Mouse (Mus musculus) spleen, postnatal 10 days (tissue): ENCODE data around the gene Clec3b.

Experiments
- DNase-seq, 2 experiments: peaks; one replicate each; pipeline ENCODE4 v3.0.0; 2021 to 2022; ENCODE audit warnings: low spot score in 2 of 2

Gene Clec3b

GRCm38 (mm10) chr9:123150241-123151020, at the start of gene Clec3b:
TSS of gene Clec3b (plus strand) at chr9:123150946.
- DNase-seq = no peak

- DNase-seq = no peak
These were observed 47.3 kb upstream of the Clec3b start for GRCm38 (mm10) chr9:123103425-123103824.

DNA sequence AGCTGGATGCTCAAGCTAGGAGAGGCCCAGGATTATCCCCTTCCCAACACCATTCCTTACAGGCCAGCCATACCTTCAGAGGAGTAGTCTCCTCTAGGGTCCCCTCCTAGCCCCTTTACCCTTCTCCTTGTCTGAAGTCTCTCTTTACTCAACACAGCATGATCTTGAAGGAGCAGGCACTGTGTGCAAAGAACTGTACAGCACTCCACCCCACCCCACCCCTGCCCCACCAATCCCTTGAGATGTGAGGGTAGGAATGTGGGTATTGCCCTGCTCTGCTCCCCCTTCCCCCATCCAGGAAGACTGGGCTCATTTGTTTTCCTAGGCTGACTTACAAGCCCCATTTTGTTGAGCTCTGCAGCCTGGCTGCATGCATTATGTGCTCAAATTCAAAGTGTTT, 46.4 kb upstream of the Clec3b start:
- no peak for DNase-seq

DNA sequence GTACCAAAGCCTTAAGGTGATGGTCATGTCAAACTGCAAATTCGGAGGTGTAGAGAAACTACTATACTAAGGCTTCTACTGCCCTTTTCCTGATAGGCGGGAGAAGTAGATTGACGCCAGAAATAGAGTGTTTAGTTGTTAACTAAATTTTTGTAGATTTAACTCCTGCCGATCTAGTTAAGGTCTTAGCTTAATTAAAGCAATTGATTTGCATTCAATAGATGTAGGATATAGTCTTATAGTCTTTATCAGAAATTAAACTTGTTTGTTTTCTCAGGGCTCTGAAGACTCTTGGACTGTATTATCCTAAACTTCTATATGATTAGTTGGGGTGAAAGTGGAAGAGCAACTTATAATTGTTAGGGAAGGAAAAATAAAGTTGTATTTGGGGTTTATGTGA, 43.6 kb upstream of the Clec3b start:
- no peak for DNase-seq

GRCm38 (mm10) chr9:123109188-123109587, 41.6 kb upstream of the Clec3b start:
- no peak for DNase-seq

DNA sequence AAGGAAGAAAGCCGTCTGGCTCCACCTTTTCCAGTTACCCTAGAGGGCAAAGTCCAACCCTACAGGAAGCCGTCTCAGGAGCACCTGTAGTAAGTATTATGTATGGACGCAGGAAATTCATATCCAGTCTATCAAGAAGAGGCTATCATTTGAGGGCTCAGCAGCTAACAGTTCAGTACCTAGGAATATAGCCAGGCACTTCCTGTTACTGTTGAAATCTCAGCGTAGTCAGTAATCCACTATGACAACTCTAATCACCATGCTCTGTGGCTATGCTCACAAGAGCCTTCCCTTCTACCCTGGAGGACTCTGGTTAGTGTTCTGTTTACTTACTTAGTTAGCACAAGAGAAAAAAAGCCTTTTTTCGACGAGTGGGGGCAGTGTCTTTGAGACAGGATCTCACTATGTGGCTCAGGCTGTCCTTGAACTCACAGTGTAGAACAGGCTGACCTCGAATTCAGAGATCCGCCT, 39.0 kb upstream of the Clec3b start:
- DNase-seq = peak in 1 of 2 experiments; percentile 21

DNA sequence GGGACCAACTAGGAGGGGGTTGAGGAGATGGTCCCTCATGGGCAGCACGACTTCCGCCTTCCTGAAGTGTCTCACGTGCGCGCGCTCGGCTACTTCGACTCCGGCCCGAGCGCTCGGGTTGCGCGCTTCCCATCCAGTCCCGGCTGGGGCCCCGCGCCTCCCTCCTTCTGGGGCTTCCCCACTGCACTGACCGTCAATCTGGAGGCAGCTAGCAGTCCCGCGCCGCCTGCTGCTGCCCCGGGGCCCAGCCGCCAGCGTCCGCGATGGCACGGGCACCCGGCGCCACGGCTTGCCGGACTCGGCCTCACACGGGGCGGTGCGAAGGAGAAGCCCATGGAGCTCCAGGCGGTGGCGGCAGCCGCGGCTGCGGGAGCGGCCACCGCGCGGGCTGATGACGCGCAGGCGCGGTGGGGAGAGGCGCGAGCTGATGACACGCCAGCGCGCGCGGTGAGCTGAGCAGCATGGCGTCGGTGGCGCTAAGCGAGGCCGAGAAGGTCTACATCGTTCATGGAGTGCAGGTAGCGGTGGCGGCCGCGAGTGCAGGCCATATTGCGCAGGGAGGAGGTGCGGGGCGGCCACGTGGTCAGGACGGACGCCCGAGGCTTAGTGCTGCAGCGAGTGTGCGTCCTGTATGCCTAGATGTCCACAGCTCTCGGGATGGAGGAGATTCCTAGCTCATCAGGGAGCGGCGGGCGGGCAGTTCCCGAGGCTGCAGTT, 37.8 kb upstream of the Clec3b start, which contains the start of the genes Zdhhc3 and Exosc7:
TSS of gene Zdhhc3 (minus strand) at position 401 of the 717 bp plus-strand sequence.
TSS of gene Exosc7 (plus strand) at position 411 of the 717 bp plus-strand sequence.
- peak; percentile 87 to 90 for DNase-seq

DNA sequence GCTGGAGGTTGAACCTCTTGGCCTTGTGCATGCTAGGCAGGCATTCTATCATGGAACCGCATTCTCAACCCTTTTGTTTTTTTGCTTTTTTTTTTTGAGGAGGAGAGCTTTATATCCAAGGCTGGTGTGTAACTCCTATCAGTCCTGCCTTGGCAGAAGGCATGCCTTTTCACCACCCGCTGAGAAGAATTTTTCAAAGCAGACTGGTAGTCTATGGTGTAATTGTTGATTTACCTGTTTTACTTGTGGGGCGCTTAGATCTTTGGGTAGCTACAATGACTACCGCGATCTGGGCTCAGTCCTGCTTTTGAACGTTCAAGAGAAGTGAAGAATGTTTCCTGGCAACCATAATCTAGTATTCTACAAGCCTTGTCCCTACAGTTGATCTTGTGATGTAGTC, 36.8 kb upstream of the Clec3b start:
- no peak for DNase-seq

DNA sequence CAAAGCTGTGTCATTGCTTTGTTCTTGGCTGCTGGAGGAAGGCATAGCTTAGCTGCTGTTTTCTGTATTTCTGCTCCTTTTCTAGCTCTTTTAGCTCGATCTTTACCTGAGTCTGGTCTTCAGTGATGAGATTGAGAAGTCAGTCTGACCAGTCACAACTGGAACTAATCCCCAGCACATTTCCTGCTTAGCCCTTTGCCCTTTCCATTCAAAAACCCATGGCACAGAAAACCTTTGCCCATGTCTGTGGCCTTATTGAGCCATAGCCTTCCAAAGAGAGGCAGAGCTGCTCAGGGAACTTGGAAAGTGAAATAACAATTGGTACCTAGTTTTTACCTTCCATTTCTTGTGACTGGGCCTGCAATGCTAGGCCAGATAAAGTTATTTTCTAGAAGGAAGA, 35.2 kb upstream of the Clec3b start:
- DNase-seq = no peak

- DNase-seq = no peak
These were observed 27.7 kb upstream of the Clec3b start for GRCm38 (mm10) chr9:123123017-123123416.

DNA sequence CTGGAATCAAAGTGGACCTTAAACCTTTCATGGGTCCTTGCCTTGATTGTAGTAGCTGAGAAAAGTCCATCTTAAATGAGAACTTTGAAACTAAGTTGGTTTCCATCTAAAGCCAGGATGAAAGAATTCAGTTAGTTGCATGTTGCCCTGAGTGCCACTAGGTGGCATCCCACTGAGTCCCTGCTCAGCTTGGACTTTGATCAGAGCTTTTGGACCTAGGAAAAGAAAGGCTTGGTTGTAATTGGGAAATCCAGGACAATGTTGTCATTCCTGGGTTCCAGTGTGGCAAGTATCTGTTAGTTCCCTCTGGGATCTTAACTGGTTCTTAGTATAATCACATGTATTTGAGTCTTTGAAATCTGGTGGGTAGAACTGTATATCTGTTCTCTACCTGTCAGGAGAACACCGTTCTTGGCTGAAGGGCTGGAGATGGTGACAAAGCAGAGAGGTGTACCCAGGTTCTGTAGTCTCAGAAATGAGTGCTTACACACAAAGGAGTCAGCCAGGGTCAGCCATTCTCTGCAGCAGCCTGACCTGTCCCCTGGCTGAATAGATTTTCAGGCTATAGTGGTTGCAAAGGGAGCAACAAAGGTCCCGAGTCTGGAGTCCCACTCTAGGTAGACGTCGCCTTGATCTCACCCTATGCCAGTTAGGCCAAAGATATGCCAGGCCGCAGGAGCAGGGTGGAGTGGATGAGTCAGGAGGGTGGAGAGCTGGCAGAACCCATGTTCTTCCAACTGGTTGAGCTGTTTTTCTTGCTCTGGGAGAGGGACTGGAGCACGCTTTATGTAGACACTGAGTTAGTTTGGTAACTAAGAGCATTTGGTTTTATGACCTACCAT, 27.0 kb upstream of the Clec3b start:
- peak in 1 of 2 experiments; percentile 32 for DNase-seq

DNA sequence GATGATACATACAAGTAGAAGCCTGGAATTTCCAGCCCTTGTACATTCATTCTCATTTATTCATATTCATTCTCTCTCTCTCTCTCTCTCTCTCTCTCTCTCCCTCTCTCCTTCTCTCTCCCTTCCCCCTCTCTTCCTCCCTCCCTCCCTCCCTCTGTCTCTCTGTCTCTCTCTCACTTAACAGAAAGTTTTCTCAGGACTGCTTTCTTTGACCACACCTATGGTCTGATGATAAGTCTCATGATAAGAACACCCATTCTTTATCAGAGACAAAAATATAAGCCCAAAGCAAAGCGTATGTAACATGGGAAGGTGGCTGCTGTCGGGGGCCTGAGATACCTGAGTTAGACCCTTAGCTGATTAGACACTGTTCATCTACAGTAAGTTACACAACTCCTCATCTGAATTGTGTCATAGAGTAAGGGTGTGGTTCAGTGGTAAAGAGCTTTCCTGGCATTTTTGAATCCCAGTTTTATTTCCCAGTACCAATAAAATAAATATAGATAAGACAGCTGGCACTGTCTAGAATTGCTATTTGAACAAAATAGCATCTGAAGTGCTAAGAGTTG, 26.2 kb upstream of the Clec3b start:
- no peak for DNase-seq

GRCm38 (mm10) chr9:123127663-123128062, 23.1 kb upstream of the Clec3b start:
- no peak for DNase-seq

GRCm38 (mm10) chr9:123132994-123133393, 17.8 kb upstream of the Clec3b start:
- DNase-seq = no peak

- no peak for DNase-seq
These were observed 13.6 kb upstream of the Clec3b start for GRCm38 (mm10) chr9:123136953-123137682.

GRCm38 (mm10) chr9:123138891-123139474, 11.8 kb upstream of the Clec3b start:
- no peak for DNase-seq

GRCm38 (mm10) chr9:123139887-123140614, 10.7 kb upstream of the Clec3b start:
- DNase-seq = no peak

- no peak for DNase-seq
These were observed 2.3 kb upstream of the Clec3b start for GRCm38 (mm10) chr9:123148430-123148829.

GRCm38 (mm10) chr9:123151561-123151960, 815 bp downstream of the Clec3b start:
- DNase-seq = no peak

- no peak for DNase-seq
These were observed 1.3 kb downstream of the Clec3b start for GRCm38 (mm10) chr9:123152026-123152425.
